Mouse (Mus musculus) liver, embryonic 16.5 days (tissue): Measurements from ENCODE around the gene 4931406C07Rik. TPM values are rescaled to one million over a fixed set of nuclear protein-coding genes. Genes with fewer than 3 reads are reported as not detected.

Experiments used
- ATAC-seq: fragments of 200-750 bp; cut with Nextera tagmentation; 2 replicates; pipeline ENCODE4 v1.8.0; 2017; ENCODE audit warnings: low read depth, mild to moderate bottlenecking, moderate number of reproducible peaks, moderate library complexity
- H3K27ac ChIP-seq: fragments of 300-500 bp; sonication (generic); 2 replicates; pipeline ENCODE4 v1.5.1; 2014; ENCODE audit warnings: mild to moderate bottlenecking, low read length
- H3K27me3 ChIP-seq: fragments of 300-500 bp; sonication (generic); 2 replicates; pipeline ENCODE4 v1.6.1; 2014; ENCODE audit warnings: low read depth, low read length, mixed read lengths; ENCODE audit not compliant: control insufficient read depth, insufficient read depth
- H3K36me3 ChIP-seq: fragments of 300-500 bp; sonication (generic); 2 replicates; pipeline ENCODE4 v1.6.1; 2014; ENCODE audit warnings: mild to moderate bottlenecking; ENCODE audit not compliant: control insufficient read depth, insufficient read depth
- H3K4me1 ChIP-seq: fragments of 300-500 bp; sonication (generic); 2 replicates; pipeline ENCODE4 v1.6.1; 2014; ENCODE audit warnings: low read depth, low read length, mixed read lengths; ENCODE audit not compliant: control insufficient read depth
- H3K4me2 ChIP-seq: fragments of 300-500 bp; sonication (generic); 2 replicates; pipeline ENCODE4 v1.6.1; 2014; ENCODE audit warnings: low read depth, low read length, mixed read lengths
- H3K4me3 ChIP-seq: fragments of 300-500 bp; sonication (generic); 2 replicates; pipeline ENCODE4 v1.5.1; 2014; ENCODE audit warnings: low read depth, mild to moderate bottlenecking, low read length
- H3K9ac ChIP-seq: fragments of 300-500 bp; sonication (generic); 2 replicates; pipeline ENCODE4 v1.6.1; 2014; ENCODE audit warnings: low read depth, low read length
- H3K9me3 ChIP-seq: fragments of 300-500 bp; sonication (generic); replicated peaks from 2 replicates; pipeline ENCODE4 v1.6.1; 2016; ENCODE audit warnings: low read length; ENCODE audit not compliant: control insufficient read depth
- WGBS: fragments of 180-500 bp; shearing (Covaris S2); extraction: QIAGEN DNeasy Blood & Tissue Kit; methylation state at CpG from one replicate; pipeline ENCODE4 v1.1.7; 2014; ENCODE audit not compliant: insufficient replicate concordance; 5-methylcytosine and 5-hydroxymethylcytosine counted together
- polyA plus RNA-seq: library from polyadenylated mRNA; unstranded; fragments of >200 nt; fragmentation: Nextera tagmentation; extraction: Ambion mirVana; gene quantifications from 2 replicates; pipeline ENCODE4 v1.2.1, GENCODE M21; 2015

The 4931406C07Rik gene
- polyA plus RNA-seq, 1 experiment from 2014 or later: 4.1 TPM

GRCm38 (mm10) chr9:15279649-15280490 is 26.4 kb downstream of the 4931406C07Rik start, which contains the start of gene Med17:
Gene Med17, minus strand, starts transcription at chr9:15279931.
- Histone ChIP-seq H3K9ac (peak within 1 kb of the TSS; percentile 97), H3K27me3 (no peaks in the 10 kb centered on the region)
- ATAC-seq: peak; percentile 97

GRCm38 (mm10) chr9:15279139-15279648 is 27.1 kb downstream of the 4931406C07Rik start:
- H3K36me3 ChIP-seq: peaks cover 21% of the 10 kb centered on the region
- peak overlapping the region; percentile 97 for H3K9ac ChIP-seq
- no peaks in the 10 kb centered on the region for H3K9me3 ChIP-seq
- H3K4me2 ChIP-seq: peak overlapping the region; percentile 72
- no peak; the same call in 1 of the 2 replicates for ATAC-seq
- H3K27me3 ChIP-seq: no peaks in the 10 kb centered on the region
- peak overlapping the region; percentile 98 for H3K4me3 ChIP-seq
- H3K4me1 ChIP-seq: peaks cover 16% of the 10 kb centered on the region
- 7% methylated on average over 19 of the region's 19 CpGs for WGBS
- H3K27ac ChIP-seq: peak overlapping the region; percentile 93

More at GRCm38 (mm10) chr9:15279649-15280490, 26.4 kb downstream of the 4931406C07Rik start, which contains the start of gene Med17:
- Histone ChIP-seq H3K4me3 (peak within 1 kb of the TSS; percentile 98), H3K4me2 (peak within 1 kb of the TSS; percentile 72), H3K27ac (peak within 1 kb of the TSS; percentile 93), H3K36me3 (peaks cover 18% of the 10 kb centered on the region), H3K9me3 (no peaks in the 10 kb centered on the region), H3K4me1 (peaks cover 16% of the 10 kb centered on the region)
- WGBS: under 1% methylated on average over 57 of the region's 57 CpGs

- H3K4me3 ChIP-seq: no peak overlapping the region
- H3K27me3 ChIP-seq: no peaks in the 10 kb centered on the region
- H3K9me3 ChIP-seq: no peaks in the 10 kb centered on the region
- peak overlapping the region; percentile 72 for H3K4me2 ChIP-seq
- no peak for ATAC-seq
- peaks cover 28% of the 10 kb centered on the region for H3K36me3 ChIP-seq
- H3K4me1 ChIP-seq: peaks cover 16% of the 10 kb centered on the region
- WGBS: 66% methylated on average over 3 of the region's 3 CpGs
- H3K9ac ChIP-seq: 0 out of 2 replicates have a peak overlapping the region, but pooled peaks have one; percentile 18
- H3K27ac ChIP-seq: no peak overlapping the region
Observed at GRCm38 (mm10) chr9:15278343-15278742, 27.9 kb downstream of the 4931406C07Rik start.

- ATAC-seq: no peak
- no peak overlapping the region for H3K4me2 ChIP-seq
- H3K27me3 ChIP-seq: no peaks in the 10 kb centered on the region
- H3K4me3 ChIP-seq: no peak overlapping the region
- H3K27ac ChIP-seq: no peak overlapping the region
- peaks cover 41% of the 10 kb centered on the region for H3K36me3 ChIP-seq
- H3K9me3 ChIP-seq: no peaks in the 10 kb centered on the region
- 83% methylated on average over 4 of the region's 4 CpGs for WGBS
- H3K4me1 ChIP-seq: peaks cover 16% of the 10 kb centered on the region
- no peak overlapping the region for H3K9ac ChIP-seq
Observed at GRCm38 (mm10) chr9:15276855-15277254, 29.4 kb downstream of the 4931406C07Rik start.

GRCm38 (mm10) chr9:15273981-15274380 is 32.3 kb downstream of the 4931406C07Rik start:
- peaks cover 52% of the 10 kb centered on the region for H3K36me3 ChIP-seq
- ATAC-seq: no peak
- H3K9ac ChIP-seq: no peak overlapping the region
- no peak overlapping the region for H3K4me3 ChIP-seq
- H3K9me3 ChIP-seq: no peaks in the 10 kb centered on the region
- no peaks in the 10 kb centered on the region for H3K27me3 ChIP-seq
- 74% methylated on average over 2 of the region's 2 CpGs for WGBS
- no peak overlapping the region for H3K27ac ChIP-seq
- H3K4me2 ChIP-seq: no peak overlapping the region
- peaks cover 7% of the 10 kb centered on the region for H3K4me1 ChIP-seq

GRCm38 (mm10) chr9:15263487-15263886 is 42.8 kb downstream of the 4931406C07Rik start:
- H3K9me3 ChIP-seq: no peaks in the 10 kb centered on the region
- ATAC-seq: no peak
- 81% methylated on average over 10 of the region's 10 CpGs for WGBS
- no peaks in the 10 kb centered on the region for H3K27me3 ChIP-seq
- no peak overlapping the region for H3K4me2 ChIP-seq
- H3K4me1 ChIP-seq: no peaks in the 10 kb centered on the region
- no peak overlapping the region for H3K4me3 ChIP-seq
- no peak overlapping the region for H3K9ac ChIP-seq
- no peak overlapping the region for H3K27ac ChIP-seq
- peaks cover 50% of the 10 kb centered on the region for H3K36me3 ChIP-seq

- no peak overlapping the region for H3K27ac ChIP-seq
- ATAC-seq: no peak
- 76% methylated on average over 8 of the region's 8 CpGs for WGBS
- H3K9ac ChIP-seq: no peak overlapping the region
- H3K4me1 ChIP-seq: no peaks in the 10 kb centered on the region
- H3K4me3 ChIP-seq: no peak overlapping the region
- H3K4me2 ChIP-seq: no peak overlapping the region
- H3K36me3 ChIP-seq: peaks cover 40% of the 10 kb centered on the region
- H3K9me3 ChIP-seq: no peaks in the 10 kb centered on the region
- H3K27me3 ChIP-seq: no peaks in the 10 kb centered on the region
Observed at GRCm38 (mm10) chr9:15261980-15262379, 44.3 kb downstream of the 4931406C07Rik start.

- ATAC-seq: no peak
- Histone ChIP-seq H3K9ac (no peak overlapping the region), H3K27me3 (no peaks in the 10 kb centered on the region), H3K36me3 (peaks cover 7% of the 10 kb centered on the region), H3K27ac (no peak overlapping the region), H3K9me3 (no peaks in the 10 kb centered on the region), H3K4me1 (no peaks in the 10 kb centered on the region), H3K4me3 (no peak overlapping the region), H3K4me2 (no peak overlapping the region)
- 59% methylated on average over 3 of the region's 3 CpGs for WGBS
Observed at GRCm38 (mm10) chr9:15256214-15256613, 50.0 kb downstream of the 4931406C07Rik start.

- no peak for ATAC-seq
- H3K4me1 ChIP-seq: no peaks in the 10 kb centered on the region
- no peaks in the 10 kb centered on the region for H3K9me3 ChIP-seq
- H3K27me3 ChIP-seq: no peaks in the 10 kb centered on the region
- H3K4me2 ChIP-seq: no peak overlapping the region
- WGBS: 63% methylated on average over 7 of the region's 7 CpGs
- no peak overlapping the region for H3K27ac ChIP-seq
- no peak overlapping the region for H3K4me3 ChIP-seq
- no peaks in the 10 kb centered on the region for H3K36me3 ChIP-seq
- H3K9ac ChIP-seq: no peak overlapping the region
Observed at GRCm38 (mm10) chr9:15254501-15254900, 51.7 kb downstream of the 4931406C07Rik start.
